Mouse (Mus musculus) bone marrow, adult 2 months (tissue): ENCODE data around the gene Fam114a1. TPM values are rescaled to one million over a fixed set of nuclear protein-coding genes. Genes with fewer than 3 reads are reported as not detected.
A peak's percentile ranks its signal among the peaks of the same experiment; 100 is the strongest.

Source experiments
- H3K27ac ChIP-seq: fragments of 200-500 bp; 2 replicates; pipeline ENCODE4 v1.5.1; 2012; ENCODE audit warnings: low read depth, mild to moderate bottlenecking, control low read depth, inconsistent platforms, low read length; ENCODE audit not compliant: control insufficient read depth, poor library complexity, insufficient read depth
- H3K4me1 ChIP-seq: fragments of 200-500 bp; 2 replicates; pipeline ENCODE4 v1.6.1; 2011; ENCODE audit warnings: low read length; ENCODE audit not compliant: control insufficient read depth, insufficient read depth
- H3K4me3 ChIP-seq: fragments of 200-500 bp; replicated peaks from 2 replicates; pipeline ENCODE3; 2011; ENCODE audit warnings: mild to moderate bottlenecking, low read depth, low read length, control low read depth; ENCODE audit not compliant: control insufficient read depth
- CTCF ChIP-seq: fragments of 200-500 bp; IDR thresholded peaks from 2 replicates; pipeline ENCODE4 v1.5.1; 2011; ENCODE audit warnings: low read length, control low read depth; ENCODE audit not compliant: control insufficient read depth, insufficient read depth
- POLR2A ChIP-seq: fragments of 200-500 bp; IDR thresholded peaks from 2 replicates; pipeline ENCODE4 v1.6.1; 2011; ENCODE audit warnings: low read depth, mild to moderate bottlenecking, control low read depth, low read length, borderline replicate concordance; ENCODE audit not compliant: control insufficient read depth
- WGBS: fragments of 180-500 bp; shearing (Covaris S2); methylation state at CpG from one replicate; pipeline ENCODE4 v1.1.7; 2018; 5-methylcytosine and 5-hydroxymethylcytosine counted together
- polyA plus RNA-seq: library from polyadenylated mRNA; stranded (reverse); fragments of >200 nt; gene quantifications from 2 replicates; pipeline ENCODE4 v1.2.4, GENCODE M21; 2011; ENCODE audit warnings: low replicate concordance; ENCODE audit not compliant: missing spikeins, insufficient read depth, insufficient read length

Fam114a1 gene
- 4.9 and 9.4 TPM in 2 replicates for polyA plus RNA-seq

DNA sequence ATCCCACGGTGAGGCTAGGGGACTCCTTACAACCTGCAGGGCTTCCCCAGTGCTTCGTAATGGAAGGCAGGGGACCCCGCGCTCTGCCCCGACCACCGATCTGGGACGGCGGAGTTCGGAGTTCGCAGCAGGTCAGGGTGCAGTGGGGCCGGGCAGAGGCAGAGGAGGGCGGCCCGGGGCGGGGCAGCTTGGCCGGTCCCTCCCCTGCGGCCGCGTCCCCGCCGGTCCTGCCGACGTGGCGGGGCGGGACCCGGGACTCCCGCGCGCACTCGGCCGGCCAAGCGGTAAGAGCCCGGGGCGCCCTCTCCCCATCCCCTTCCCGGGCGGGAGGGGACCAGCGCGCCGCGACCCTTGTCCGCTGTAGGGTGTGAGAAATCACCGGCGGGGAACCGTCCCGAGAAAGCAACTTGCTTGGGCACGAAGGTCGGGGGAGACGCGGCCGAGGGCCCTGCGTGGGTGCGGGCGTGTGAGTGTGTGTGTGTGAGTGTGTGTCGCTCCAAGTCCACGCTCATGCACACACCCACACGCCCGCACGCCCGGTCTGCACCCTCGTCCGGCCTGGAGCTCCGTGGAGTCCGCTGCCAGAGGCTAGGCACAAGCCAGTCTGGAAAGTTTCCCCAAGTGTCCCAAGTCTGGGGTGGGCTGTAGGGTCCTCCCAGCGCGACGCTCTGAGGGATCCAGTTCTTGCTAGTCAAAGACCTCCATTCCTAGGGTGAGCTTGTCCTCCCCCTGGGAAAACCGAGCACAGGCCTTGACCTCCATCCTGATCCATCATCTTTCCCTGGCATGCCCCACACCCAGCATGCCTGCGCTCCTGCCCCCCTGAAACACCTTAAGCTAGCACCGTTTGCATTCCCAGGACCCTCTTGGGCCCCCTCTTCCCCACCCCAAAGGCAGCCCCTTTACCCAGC is at the start of gene Fam114a1:
Gene Fam114a1 (plus strand): TSS at position 211 of the 911 bp plus-strand sequence.
- H3K4me1 ChIP-seq = no peaks in the 10 kb centered on the region; the same call in 1 of the 2 replicates
- peak within 1 kb of the TSS; percentile 85 for H3K4me3 ChIP-seq
- H3K27ac ChIP-seq = peak within 1 kb of the TSS; percentile 73
- WGBS = 5% methylated on average over 67 of the region's 68 CpGs
- TF ChIP-seq POLR2A = 0 out of 2 replicates have a peak, but pooled peaks have one; percentile 21
- TF ChIP-seq CTCF = no peak

DNA sequence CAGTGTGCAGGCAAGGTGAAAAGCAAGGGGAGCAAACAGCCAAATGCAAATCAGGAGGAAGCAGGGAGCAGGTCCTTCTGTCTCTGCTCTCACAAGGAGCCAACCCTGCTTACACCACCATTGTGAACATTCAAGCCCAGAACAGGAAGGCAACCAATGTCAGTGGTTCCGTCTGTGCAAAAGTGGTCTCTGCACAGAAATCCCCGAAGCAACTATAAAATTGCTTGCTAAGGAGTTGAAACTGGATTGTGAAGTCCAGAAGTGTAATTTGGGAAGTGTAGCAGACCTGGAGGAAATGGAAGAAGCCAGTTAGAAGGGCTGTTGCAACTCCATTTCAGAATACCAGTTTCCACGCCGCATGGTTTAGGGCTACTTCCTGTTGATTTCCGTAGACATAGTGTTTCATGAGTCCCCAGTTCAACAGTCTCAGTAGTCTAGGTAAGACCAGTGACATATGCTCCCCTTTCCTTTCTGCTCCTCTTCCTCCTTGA is 46.9 kb upstream of the Fam114a1 start:
- WGBS = 15% methylated on average over 5 of the region's 5 CpGs
- H3K4me1 ChIP-seq = peaks cover 2% of the 10 kb centered on the region
- TF ChIP-seq CTCF = no peak
- TF ChIP-seq POLR2A = no peak
- no peak overlapping the region for H3K4me3 ChIP-seq
- peak overlapping the region; percentile 83 for H3K27ac ChIP-seq

DNA sequence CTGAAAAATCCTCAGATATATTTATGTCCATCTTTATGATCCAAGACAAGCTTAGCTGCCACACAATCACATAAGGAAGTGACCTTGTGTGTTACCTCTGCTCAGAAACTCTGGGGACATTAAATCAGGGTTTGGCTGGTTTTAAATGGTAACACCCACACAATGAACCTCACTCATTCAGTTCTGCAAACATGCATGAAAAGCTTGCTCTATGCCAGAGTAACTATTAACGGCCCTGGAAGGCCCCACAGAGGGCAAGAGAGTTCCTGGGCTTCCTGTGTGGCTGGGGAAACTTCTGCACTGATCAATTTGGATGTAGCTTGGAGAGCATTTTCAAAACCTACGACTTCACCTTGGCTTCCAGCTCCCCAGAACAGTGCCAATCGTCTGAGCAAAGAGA is 37.7 kb upstream of the Fam114a1 start:
- peak overlapping the region; percentile 20; the same call in 1 of the 2 replicates for H3K27ac ChIP-seq
- H3K4me1 ChIP-seq = peaks cover 4% of the 10 kb centered on the region
- TF ChIP-seq POLR2A = no peak
- no peak for TF ChIP-seq CTCF
- H3K4me3 ChIP-seq = peak overlapping the region; percentile 17
- WGBS = 9% methylated on average over 3 of the region's 3 CpGs

GRCm38 (mm10) chr5:64932775-64933174 is 37.1 kb upstream of the Fam114a1 start:
- peak overlapping the region; percentile 41 for H3K27ac ChIP-seq

GRCm38 (mm10) chr5:64951486-64951885 is 18.4 kb upstream of the Fam114a1 start:
- TF ChIP-seq POLR2A = no peak
- TF ChIP-seq CTCF = no peak
- Histone ChIP-seq H3K27ac (no peak overlapping the region), H3K4me3 (no peak overlapping the region), H3K4me1 (no peaks in the 10 kb centered on the region)
- WGBS = 83% methylated on average over 5 of the region's 5 CpGs

More at GRCm38 (mm10) chr5:64932775-64933174, 37.1 kb upstream of the Fam114a1 start:
- 81% methylated on average over 15 of the region's 15 CpGs for WGBS
- peak; percentile 8; the same call in 1 of the 2 replicates for TF ChIP-seq CTCF
- TF ChIP-seq POLR2A = no peak
- Histone ChIP-seq H3K4me1 (peaks cover 4% of the 10 kb centered on the region), H3K4me3 (peak overlapping the region; percentile 61)

DNA sequence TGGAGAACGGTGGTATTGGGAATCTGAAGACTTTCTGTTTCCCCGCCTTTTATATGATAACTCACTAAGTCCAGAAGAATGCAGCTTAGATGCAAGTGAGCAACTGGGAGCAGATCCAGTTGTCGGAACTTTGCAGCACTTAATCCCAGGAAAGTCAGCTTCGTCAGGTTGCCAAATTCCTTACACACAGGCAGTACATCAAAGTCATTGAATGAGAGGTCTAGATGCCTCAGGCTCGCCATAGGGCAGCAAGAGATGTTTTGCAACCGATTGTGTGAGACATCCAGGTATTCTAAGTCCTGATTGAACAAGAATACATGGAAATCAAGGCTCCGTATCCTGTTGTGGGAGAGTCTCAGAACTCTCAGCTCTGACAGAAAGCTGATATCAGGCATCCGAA is 14.9 kb upstream of the Fam114a1 start:
- TF ChIP-seq POLR2A (no peak), CTCF (no peak)
- WGBS = 80% methylated on average over 8 of the region's 8 CpGs
- Histone ChIP-seq H3K27ac (no peak overlapping the region), H3K4me1 (no peaks in the 10 kb centered on the region; the same call in 1 of the 2 replicates), H3K4me3 (no peak overlapping the region)

DNA sequence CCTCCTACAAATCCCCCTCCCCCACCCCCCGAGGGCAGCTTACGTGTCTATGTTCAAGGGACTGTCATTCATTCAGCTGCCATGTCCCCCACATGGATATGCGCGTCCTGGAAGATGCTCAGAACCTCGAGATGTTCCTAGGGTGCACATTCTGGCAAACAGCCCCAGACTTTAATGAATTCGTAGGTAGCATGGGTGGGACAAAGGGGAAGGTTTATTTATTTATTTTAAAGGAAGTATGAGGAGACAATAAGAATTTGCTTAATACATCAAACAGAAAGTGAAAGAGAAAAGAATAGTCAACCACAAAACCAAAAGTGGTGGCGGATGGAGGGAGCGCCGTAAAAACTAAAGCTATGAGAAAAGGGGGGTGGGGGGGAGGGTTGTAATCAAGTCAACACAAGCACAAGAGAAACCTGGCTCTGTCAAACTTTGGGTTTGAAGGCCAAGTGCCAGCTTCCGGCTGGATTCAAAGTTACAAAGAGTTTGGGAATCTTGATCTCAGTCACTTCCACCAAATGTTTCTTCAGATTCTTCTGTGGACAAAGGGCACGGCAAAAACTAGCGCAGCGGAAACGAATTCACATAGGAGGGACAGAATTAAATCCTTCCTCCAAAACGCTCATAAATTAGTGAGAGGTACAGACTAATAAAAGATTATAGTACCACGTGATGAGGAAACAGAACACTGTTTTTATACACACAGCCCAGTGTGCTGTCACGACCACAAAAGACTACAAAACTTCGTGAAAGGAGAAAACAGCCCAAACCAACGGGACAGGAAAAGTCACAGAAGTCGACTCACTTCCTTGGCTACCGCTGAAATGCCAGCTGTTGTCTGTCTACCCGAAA is 10.7 kb upstream of the Fam114a1 start:
- TF ChIP-seq POLR2A (no peak), CTCF (no peak)
- WGBS = 5% methylated on average over 22 of the region's 22 CpGs
- H3K27ac ChIP-seq = peak overlapping the region; percentile 91
- H3K4me3 ChIP-seq = peak overlapping the region; percentile 65
- peaks cover 5% of the 10 kb centered on the region for H3K4me1 ChIP-seq

- peak within 1 kb of the TSS; percentile 92 for H3K27ac ChIP-seq
- WGBS = 12% methylated on average over 13 of the region's 13 CpGs
- H3K4me1 ChIP-seq = peaks cover 5% of the 10 kb centered on the region
- H3K4me3 ChIP-seq = peak within 1 kb of the TSS; percentile 65
- TF ChIP-seq CTCF = no peak
- TF ChIP-seq POLR2A = no peak
Measured at GRCm38 (mm10) chr5:64959843-64960230, 10.0 kb upstream of the Fam114a1 start, which contains the start of gene Tlr6. TSS of gene Tlr6 (minus strand) at chr5:64960097.
